Mouse (Mus musculus): ENCODE data around the gene 9130019O22Rik. TPM values are rescaled to one million over a fixed set of nuclear protein-coding genes. Genes with fewer than 3 reads are reported as not detected.
"Not testable (repeated sequence)": the region's sequence is repeated elsewhere in the genome, so short reads cannot be mapped to it uniquely, and the experiment has no call there.

Gene 9130019O22Rik
- 2.2 and 2.9 TPM in 2 replicates for polyA plus RNA-seq (2012; rRNA removed)

- DNase-seq (ENCODE audit: extremely low spot score in 1 of 2, low spot score in 1 of 2) = peak; percentile 89 to 97
These were observed at the start of gene 9130019O22Rik for GRCm38 (mm10) chr7:127386641-127387392. TSS of gene 9130019O22Rik (minus strand) at chr7:127387166.

- DNase-seq (ENCODE audit: extremely low spot score in 1 of 2, low spot score in 1 of 2) = no peak
These were observed 48.2 kb upstream of the 9130019O22Rik start for GRCm38 (mm10) chr7:127435206-127435605.

GRCm38 (mm10) chr7:127426354-127426753 is 39.4 kb upstream of the 9130019O22Rik start:
- DNase-seq (ENCODE audit: extremely low spot score in 1 of 2, low spot score in 1 of 2) = no peak

GRCm38 (mm10) chr7:127425911-127426310 is 38.9 kb upstream of the 9130019O22Rik start:
- no peak for DNase-seq (ENCODE audit: extremely low spot score in 1 of 2, low spot score in 1 of 2)

- DNase-seq (ENCODE audit: extremely low spot score in 1 of 2, low spot score in 1 of 2) = no peak
These were observed 38.3 kb upstream of the 9130019O22Rik start for GRCm38 (mm10) chr7:127425291-127425690.

GRCm38 (mm10) chr7:127422247-127422646 is 35.3 kb upstream of the 9130019O22Rik start:
- peak; percentile 16 to 68 for DNase-seq (ENCODE audit: extremely low spot score in 1 of 2, low spot score in 1 of 2)

GRCm38 (mm10) chr7:127421388-127422191 is 34.6 kb upstream of the 9130019O22Rik start, which contains the start of gene Zfp688:
TSS of gene Zfp688 (minus strand) at chr7:127422068.
- DNase-seq (ENCODE audit: extremely low spot score in 1 of 2, low spot score in 1 of 2) = peak; percentile 65 to 94

GRCm38 (mm10) chr7:127411418-127411817 is 24.5 kb upstream of the 9130019O22Rik start:
- DNase-seq (ENCODE audit: extremely low spot score in 1 of 2, low spot score in 1 of 2) = no peak

- DNase-seq (ENCODE audit: extremely low spot score in 1 of 2, low spot score in 1 of 2) = peak; percentile 67 to 92
These were observed 19.3 kb upstream of the 9130019O22Rik start, which contains the start of gene Zfp764 for GRCm38 (mm10) chr7:127406002-127406987. TSS of gene Zfp764 (minus strand) at chr7:127406822.

- DNase-seq (ENCODE audit: extremely low spot score in 1 of 2, low spot score in 1 of 2) = not testable (repeated sequence)
These were observed 17.1 kb upstream of the 9130019O22Rik start for GRCm38 (mm10) chr7:127404101-127404500.

GRCm38 (mm10) chr7:127402980-127403379 is 16.0 kb upstream of the 9130019O22Rik start:
- DNase-seq (ENCODE audit: extremely low spot score in 1 of 2, low spot score in 1 of 2) = no peak

- DNase-seq (ENCODE audit: extremely low spot score in 1 of 2, low spot score in 1 of 2) = no peak
These were observed 13.4 kb upstream of the 9130019O22Rik start for GRCm38 (mm10) chr7:127400355-127400754.

- DNase-seq (ENCODE audit: extremely low spot score in 1 of 2, low spot score in 1 of 2) = no peak
These were observed 7.0 kb upstream of the 9130019O22Rik start for GRCm38 (mm10) chr7:127393944-127394333.

- peak; percentile 97 to 99 for DNase-seq (ENCODE audit: extremely low spot score in 1 of 2, low spot score in 1 of 2)
These were observed 6.4 kb upstream of the 9130019O22Rik start, which contains the start of gene E430018J23Rik for GRCm38 (mm10) chr7:127393157-127393943. TSS of gene E430018J23Rik (minus strand) at chr7:127393629.

- DNase-seq (ENCODE audit: extremely low spot score in 1 of 2, low spot score in 1 of 2) = no peak
These were observed 5.4 kb upstream of the 9130019O22Rik start for GRCm38 (mm10) chr7:127392251-127392824.

- no peak for DNase-seq (ENCODE audit: extremely low spot score in 1 of 2, low spot score in 1 of 2)
These were observed 4.6 kb upstream of the 9130019O22Rik start for GRCm38 (mm10) chr7:127391538-127391937.

GRCm38 (mm10) chr7:127390306-127390705 is 3.3 kb upstream of the 9130019O22Rik start:
- DNase-seq (ENCODE audit: extremely low spot score in 1 of 2, low spot score in 1 of 2) = no peak

- DNase-seq (ENCODE audit: extremely low spot score in 1 of 2, low spot score in 1 of 2) = not testable (repeated sequence)
These were observed 1.2 kb upstream of the 9130019O22Rik start for GRCm38 (mm10) chr7:127388201-127388600.

GRCm38 (mm10) chr7:127385560-127385959 is 1.4 kb downstream of the 9130019O22Rik start:
- not testable (repeated sequence) for DNase-seq (ENCODE audit: extremely low spot score in 1 of 2, low spot score in 1 of 2)

Measured in frontal cortex, adult 2 months (tissue).